Mouse (Mus musculus): Measurements from ENCODE around the gene Aanat. TPM values are rescaled to one million over a fixed set of nuclear protein-coding genes. Genes with fewer than 3 reads are reported as not detected.

Aanat gene
- polyA plus RNA-seq, 1 experiment from 2014 or later: not detected

GRCm38 (mm10) chr11:116646136-116646535, 59.9 kb downstream of the Aanat start:
- H3K9me3 ChIP-seq (ENCODE audit: low read length): no peaks in the 10 kb centered on the region

GRCm38 (mm10) chr11:116646771-116647170, 60.5 kb downstream of the Aanat start:
- 82% methylated on average over 7 of the region's 7 CpGs for WGBS
- no peak for ATAC-seq
- DNase-seq (ENCODE audit: low spot score): no peak
- no peak for TF ChIP-seq CTCF (IDR thresholded peaks at IDR 0.05)
- no peak for TF ChIP-seq EP300 (IDR thresholded peaks at IDR 0.05)
- no peaks in the 10 kb centered on the region for H3K9me3 ChIP-seq (ENCODE audit: low read length)
- H3K4me1 ChIP-seq (ENCODE audit: insufficient read depth, low read depth, low read length): peaks cover 19% of the 10 kb centered on the region
- no peak overlapping the region for H3K9ac ChIP-seq (replicated peaks; ENCODE audit: low read depth)
- H3K27me3 ChIP-seq (replicated peaks; ENCODE audit: insufficient read depth, low read length): no peaks in the 10 kb centered on the region
- 0 out of 2 replicates have a peak overlapping the region, but pooled peaks have one; percentile 75 for H3K27ac ChIP-seq (ENCODE audit: low read length)
- H3K4me2 ChIP-seq (replicated peaks; ENCODE audit: low read depth, low read length): no peak overlapping the region
- H3K36me3 ChIP-seq (ENCODE audit: insufficient read depth, low read length): no peaks in the 10 kb centered on the region
- H3K4me3 ChIP-seq (ENCODE audit: low read depth, low read length): no peak overlapping the region

More at GRCm38 (mm10) chr11:116646136-116646535, 59.9 kb downstream of the Aanat start:
- no peaks in the 10 kb centered on the region for H3K27me3 ChIP-seq (replicated peaks; ENCODE audit: insufficient read depth, low read length)
- no peak overlapping the region for H3K27ac ChIP-seq (ENCODE audit: low read length)
- no peaks in the 10 kb centered on the region for H3K36me3 ChIP-seq (ENCODE audit: insufficient read depth, low read length)
- DNase-seq (ENCODE audit: low spot score) (no peak), ATAC-seq (no peak)
- peaks cover 19% of the 10 kb centered on the region for H3K4me1 ChIP-seq (ENCODE audit: insufficient read depth, low read depth, low read length)
- WGBS: 64% methylated on average over 11 of the region's 11 CpGs
- H3K9ac ChIP-seq (replicated peaks; ENCODE audit: low read depth): no peak overlapping the region
- H3K4me2 ChIP-seq (replicated peaks; ENCODE audit: low read depth, low read length): no peak overlapping the region
- TF ChIP-seq EP300 (IDR thresholded peaks at IDR 0.05): no peak
- TF ChIP-seq CTCF (IDR thresholded peaks at IDR 0.05): no peak
- no peak overlapping the region for H3K4me3 ChIP-seq (ENCODE audit: low read depth, low read length)

Other genes with a start within 250 kb of the Aanat start
- 1.4 and 1.8 TPM in 2 replicates for gene Rnf157, start 173.4 kb upstream of the Aanat start, polyA plus RNA-seq (2015; fragmentation: Nextera tagmentation; extraction: Ambion mirVana)
- 50.4 and 56.6 TPM in 2 replicates for gene Ubald2, start 152.3 kb upstream of the Aanat start, polyA plus RNA-seq (2015; fragmentation: Nextera tagmentation; extraction: Ambion mirVana)
- 0.05 and 0.06 TPM in 2 replicates for gene Qrich2, start 120.2 kb upstream of the Aanat start, polyA plus RNA-seq (2015; fragmentation: Nextera tagmentation; extraction: Ambion mirVana)
- 89.5 and 97.7 TPM in 2 replicates for gene Prpsap1, start 92.2 kb upstream of the Aanat start, polyA plus RNA-seq (2015; fragmentation: Nextera tagmentation; extraction: Ambion mirVana)
- gene Sphk1, start 55.5 kb upstream of the Aanat start, polyA plus RNA-seq (2015; fragmentation: Nextera tagmentation; extraction: Ambion mirVana): 38.6 and 56.3 TPM in 2 replicates
- 9.1 and 9.8 TPM in 2 replicates for gene Ube2o, start 5.0 kb upstream of the Aanat start, polyA plus RNA-seq (2015; fragmentation: Nextera tagmentation; extraction: Ambion mirVana)
- gene Rhbdf2, start 40.6 kb downstream of the Aanat start, polyA plus RNA-seq (2015; fragmentation: Nextera tagmentation; extraction: Ambion mirVana): 23.5 and 27.9 TPM in 2 replicates
- 10.9 and 16.4 TPM in 2 replicates for gene Prcd, start 67.1 kb downstream of the Aanat start, polyA plus RNA-seq (2015; fragmentation: Nextera tagmentation; extraction: Ambion mirVana)
- gene Cygb, start 67.9 kb downstream of the Aanat start, polyA plus RNA-seq (2015; fragmentation: Nextera tagmentation; extraction: Ambion mirVana): 27.3 and 32.0 TPM in 2 replicates
- gene St6galnac1, start 189.1 kb downstream of the Aanat start, polyA plus RNA-seq (2015; fragmentation: Nextera tagmentation; extraction: Ambion mirVana): not detected in 2 replicates
- 34.6 and 38.7 TPM in 2 replicates for gene Mxra7, start 241.6 kb downstream of the Aanat start, polyA plus RNA-seq (2015; fragmentation: Nextera tagmentation; extraction: Ambion mirVana)

Measured in lung, postnatal 0 days (tissue).